Mouse (Mus musculus) erythroblast, embryonic 14.5 days (primary cell): ENCODE data around the gene Igf2bp3. TPM values are rescaled to one million over a fixed set of nuclear protein-coding genes. Genes with fewer than 3 reads are reported as not detected.

ENCODE experiments used
- H3K27me3 ChIP-seq: 2 replicates; pipeline ENCODE4 v1.6.1; 2012; ENCODE audit warnings: inconsistent platforms; ENCODE audit not compliant: control insufficient read depth
- H3K36me3 ChIP-seq: 2 replicates; pipeline ENCODE4 v1.6.1; 2012; ENCODE audit warnings: mild to moderate bottlenecking, inconsistent platforms; ENCODE audit not compliant: control insufficient read depth
- H3K4me1 ChIP-seq: 2 replicates; pipeline ENCODE4 v1.6.1; 2012; ENCODE audit warnings: inconsistent platforms; ENCODE audit not compliant: control insufficient read depth
- H3K4me3 ChIP-seq: replicated peaks from 2 replicates; pipeline ENCODE3; 2012; ENCODE audit warnings: moderate library complexity, mild to moderate bottlenecking, inconsistent platforms
- H3K9me3 ChIP-seq: 2 replicates; pipeline ENCODE4 v1.6.1; 2012; ENCODE audit warnings: low read length, inconsistent platforms, mixed read lengths; ENCODE audit not compliant: control insufficient read depth
- GATA1 ChIP-seq: IDR thresholded peaks from 2 replicates; pipeline ENCODE4 v1.6.1; 2012; ENCODE audit warnings: low read length, inconsistent platforms, mixed read lengths
- TAL1 ChIP-seq: IDR thresholded peaks from 3 replicates; pipeline ENCODE4 v1.6.1; 2012; ENCODE audit warnings: low read length, inconsistent platforms, mixed read lengths
- polyA plus RNA-seq: library from polyadenylated mRNA; stranded (reverse); fragments of >175 nt; gene quantifications from 2 replicates; pipeline ENCODE4 v1.2.3, GENCODE M21; 2012

The Igf2bp3 gene
- polyA plus RNA-seq, 1 experiment: 0.58 TPM

GRCm38 (mm10) chr6:49055256-49055733 is 159.5 kb downstream of the Igf2bp3 start:
- TF ChIP-seq TAL1: no peak
- H3K27me3 ChIP-seq: no peaks in the 10 kb centered on the region
- H3K4me3 ChIP-seq: no peak overlapping the region

GRCm38 (mm10) chr6:49052191-49052590 is 162.6 kb downstream of the Igf2bp3 start:
- TF ChIP-seq TAL1 (no peak), GATA1 (no peak)
- Histone ChIP-seq H3K4me3 (no peak overlapping the region), H3K9me3 (peaks cover 3% of the 10 kb centered on the region; the same call in 1 of the 2 replicates), H3K4me1 (no peaks in the 10 kb centered on the region), H3K36me3 (no peaks in the 10 kb centered on the region), H3K27me3 (no peaks in the 10 kb centered on the region)

More at GRCm38 (mm10) chr6:49055256-49055733, 159.5 kb downstream of the Igf2bp3 start:
- Histone ChIP-seq H3K9me3 (peaks cover 3% of the 10 kb centered on the region; the same call in 1 of the 2 replicates), H3K36me3 (no peaks in the 10 kb centered on the region), H3K4me1 (no peaks in the 10 kb centered on the region)

GRCm38 (mm10) chr6:49050677-49051410 is 163.9 kb downstream of the Igf2bp3 start:
- H3K9me3 ChIP-seq: peaks cover 3% of the 10 kb centered on the region; the same call in 1 of the 2 replicates
- H3K36me3 ChIP-seq: no peaks in the 10 kb centered on the region
- H3K27me3 ChIP-seq: no peaks in the 10 kb centered on the region
- H3K4me1 ChIP-seq: no peaks in the 10 kb centered on the region
- TF ChIP-seq GATA1 (no peak), TAL1 (no peak)
- H3K4me3 ChIP-seq: no peak overlapping the region

- Histone ChIP-seq H3K4me1 (no peaks in the 10 kb centered on the region), H3K36me3 (no peaks in the 10 kb centered on the region), H3K4me3 (no peak overlapping the region), H3K27me3 (no peaks in the 10 kb centered on the region), H3K9me3 (no peaks in the 10 kb centered on the region)
- TF ChIP-seq TAL1 (no peak), GATA1 (no peak)
These were observed 166.4 kb downstream of the Igf2bp3 start for GRCm38 (mm10) chr6:49048395-49048794.

- Histone ChIP-seq H3K4me3 (no peak overlapping the region), H3K4me1 (no peaks in the 10 kb centered on the region), H3K9me3 (no peaks in the 10 kb centered on the region), H3K36me3 (no peaks in the 10 kb centered on the region), H3K27me3 (no peaks in the 10 kb centered on the region)
- no peak for TF ChIP-seq GATA1
- no peak for TF ChIP-seq TAL1
These were observed 166.9 kb downstream of the Igf2bp3 start for GRCm38 (mm10) chr6:49047848-49048247.

GRCm38 (mm10) chr6:49046976-49047375 is 167.8 kb downstream of the Igf2bp3 start:
- Histone ChIP-seq H3K9me3 (no peaks in the 10 kb centered on the region), H3K4me1 (no peaks in the 10 kb centered on the region), H3K27me3 (no peaks in the 10 kb centered on the region), H3K36me3 (no peaks in the 10 kb centered on the region), H3K4me3 (no peak overlapping the region)
- no peak for TF ChIP-seq GATA1
- TF ChIP-seq TAL1: no peak

GRCm38 (mm10) chr6:49046502-49046901 is 168.3 kb downstream of the Igf2bp3 start:
- H3K4me1 ChIP-seq: no peaks in the 10 kb centered on the region
- no peak overlapping the region for H3K4me3 ChIP-seq
- H3K36me3 ChIP-seq: no peaks in the 10 kb centered on the region
- no peaks in the 10 kb centered on the region for H3K9me3 ChIP-seq
- TF ChIP-seq GATA1 (no peak), TAL1 (no peak)
- no peaks in the 10 kb centered on the region for H3K27me3 ChIP-seq

- H3K36me3 ChIP-seq: no peaks in the 10 kb centered on the region
- peaks cover 23% of the 10 kb centered on the region for H3K27me3 ChIP-seq
- no peaks in the 10 kb centered on the region for H3K9me3 ChIP-seq
- no peak for TF ChIP-seq TAL1
- TF ChIP-seq GATA1: no peak
- H3K4me1 ChIP-seq: 0 out of 2 replicates have a peak, but pooled peaks cover 1% of the 10 kb centered on the region
- no peak overlapping the region for H3K4me3 ChIP-seq
These were observed 175.1 kb downstream of the Igf2bp3 start for GRCm38 (mm10) chr6:49039470-49040180.

- TF ChIP-seq TAL1 (no peak), GATA1 (no peak)
- Histone ChIP-seq H3K4me1 (0 out of 2 replicates have a peak, but pooled peaks cover 1% of the 10 kb centered on the region), H3K27me3 (peaks cover 23% of the 10 kb centered on the region), H3K36me3 (no peaks in the 10 kb centered on the region), H3K9me3 (no peaks in the 10 kb centered on the region), H3K4me3 (no peak overlapping the region)
These were observed 177.5 kb downstream of the Igf2bp3 start for GRCm38 (mm10) chr6:49037268-49037662.
